Mouse (Mus musculus) retina, adult 2 months (tissue): ENCODE results near the gene Pde8b.

Source experiments
- DNase-seq: peaks from one replicate; pipeline ENCODE4 v3.0.0-alpha.2; 2012; ENCODE audit warnings: low read depth, low spot score

Gene Pde8b

DNA sequence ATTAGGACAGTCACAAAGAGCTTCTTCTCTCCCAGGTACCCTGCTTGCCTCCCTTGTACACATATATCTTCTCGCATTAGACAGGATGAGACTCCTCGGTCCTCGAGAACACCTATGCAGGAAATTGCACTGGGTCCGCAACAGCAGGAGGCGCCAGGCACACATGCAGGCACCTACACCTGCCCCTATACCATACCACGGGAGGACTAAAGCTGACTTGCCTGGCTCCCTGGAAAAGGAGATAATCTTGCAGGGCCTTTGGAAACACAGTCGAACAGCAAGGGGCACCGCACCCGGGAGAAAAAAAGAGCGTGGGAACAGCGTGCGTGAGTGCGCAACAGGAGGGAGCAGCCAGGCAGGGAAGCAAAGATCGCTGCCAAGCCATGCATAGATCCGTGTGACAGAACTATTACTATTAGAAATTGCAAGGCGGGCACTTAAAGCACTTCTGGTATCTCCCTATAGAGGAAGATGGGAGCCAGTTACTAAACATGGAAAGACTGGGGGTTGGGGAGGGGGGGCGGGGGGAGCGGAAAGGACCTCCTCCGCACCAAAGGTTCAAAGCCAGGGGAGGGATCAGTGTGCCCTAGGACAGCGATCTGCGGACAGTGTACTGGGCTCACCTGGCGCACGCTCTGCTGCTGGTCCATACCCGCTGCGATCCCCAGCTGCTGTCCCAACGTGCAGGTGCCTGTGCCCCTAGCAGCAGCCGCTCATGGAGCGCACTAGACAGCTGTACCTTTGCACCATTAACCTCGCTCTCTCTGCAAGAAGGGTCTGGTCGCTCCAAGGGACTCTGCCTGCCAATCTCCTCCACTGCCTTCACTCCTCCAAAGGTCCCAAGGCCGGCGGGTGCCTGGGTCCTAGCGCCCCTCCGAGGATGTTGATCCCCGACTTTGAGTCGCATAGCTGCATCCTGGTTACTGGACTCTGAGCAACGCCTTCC lies at the start of gene Pde8b:
TSS of gene Pde8b (minus strand) at position 826 of the 946 bp plus-strand sequence.
- DNase-seq = no peak

DNA sequence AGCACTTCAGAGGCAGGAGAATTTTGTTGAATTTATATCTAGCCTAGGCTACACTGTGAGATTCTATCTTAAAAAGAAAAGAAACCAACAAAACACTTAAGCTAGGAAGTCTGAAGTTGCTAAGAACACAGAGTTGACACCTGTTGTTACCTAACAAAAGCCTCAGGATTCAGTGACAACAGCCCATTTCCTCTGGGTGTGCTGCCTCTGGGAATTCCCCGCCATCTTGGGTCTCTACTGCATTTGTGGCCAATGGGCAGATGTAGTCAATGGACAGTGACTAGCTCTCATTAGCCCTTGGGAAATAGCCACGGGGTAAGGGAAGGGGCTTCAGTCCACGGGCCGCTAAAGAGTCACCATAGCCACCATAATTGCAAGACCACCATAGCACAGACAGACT lies 41.8 kb upstream of the Pde8b start:
- DNase-seq = no peak

DNA sequence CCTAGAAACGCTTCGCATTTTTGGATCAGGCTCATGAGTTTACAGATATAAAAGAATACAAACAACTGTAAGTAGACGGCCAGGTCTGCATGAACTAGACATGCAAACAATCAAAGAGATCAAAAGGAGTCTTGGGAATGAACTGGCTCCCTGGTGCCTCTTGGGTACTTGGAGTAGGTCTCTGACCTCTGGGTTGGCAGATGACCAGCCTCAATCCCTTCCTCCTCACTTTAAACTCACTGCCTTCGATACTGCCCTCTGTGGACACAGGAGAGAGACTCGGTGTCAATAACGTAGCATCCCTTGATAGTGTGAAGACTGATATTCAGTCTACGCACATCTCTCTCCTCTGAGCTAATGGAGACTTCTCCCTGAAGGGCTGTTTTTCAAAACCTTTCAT lies 37.9 kb upstream of the Pde8b start:
- no peak for DNase-seq

DNA sequence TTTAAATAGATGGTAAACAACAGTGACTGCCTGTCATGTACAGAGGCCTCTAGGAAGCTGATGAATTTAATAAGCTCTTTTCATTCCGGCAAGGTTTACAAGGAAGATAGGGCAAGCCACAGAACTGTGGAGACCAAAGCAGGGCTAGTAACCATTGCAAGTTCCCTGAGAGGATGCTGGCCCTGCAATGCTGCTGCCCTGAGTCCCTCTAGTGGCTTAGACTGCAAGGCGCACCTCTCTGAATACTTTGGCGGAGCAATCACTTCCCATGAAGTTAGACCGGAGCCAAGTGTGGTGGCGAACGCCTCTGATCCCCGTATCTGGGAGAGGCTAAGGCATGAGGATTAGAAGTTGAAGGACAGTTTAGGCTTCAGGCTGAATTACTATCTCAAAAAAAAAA lies 36.9 kb upstream of the Pde8b start:
- DNase-seq = peak; percentile 70

DNA sequence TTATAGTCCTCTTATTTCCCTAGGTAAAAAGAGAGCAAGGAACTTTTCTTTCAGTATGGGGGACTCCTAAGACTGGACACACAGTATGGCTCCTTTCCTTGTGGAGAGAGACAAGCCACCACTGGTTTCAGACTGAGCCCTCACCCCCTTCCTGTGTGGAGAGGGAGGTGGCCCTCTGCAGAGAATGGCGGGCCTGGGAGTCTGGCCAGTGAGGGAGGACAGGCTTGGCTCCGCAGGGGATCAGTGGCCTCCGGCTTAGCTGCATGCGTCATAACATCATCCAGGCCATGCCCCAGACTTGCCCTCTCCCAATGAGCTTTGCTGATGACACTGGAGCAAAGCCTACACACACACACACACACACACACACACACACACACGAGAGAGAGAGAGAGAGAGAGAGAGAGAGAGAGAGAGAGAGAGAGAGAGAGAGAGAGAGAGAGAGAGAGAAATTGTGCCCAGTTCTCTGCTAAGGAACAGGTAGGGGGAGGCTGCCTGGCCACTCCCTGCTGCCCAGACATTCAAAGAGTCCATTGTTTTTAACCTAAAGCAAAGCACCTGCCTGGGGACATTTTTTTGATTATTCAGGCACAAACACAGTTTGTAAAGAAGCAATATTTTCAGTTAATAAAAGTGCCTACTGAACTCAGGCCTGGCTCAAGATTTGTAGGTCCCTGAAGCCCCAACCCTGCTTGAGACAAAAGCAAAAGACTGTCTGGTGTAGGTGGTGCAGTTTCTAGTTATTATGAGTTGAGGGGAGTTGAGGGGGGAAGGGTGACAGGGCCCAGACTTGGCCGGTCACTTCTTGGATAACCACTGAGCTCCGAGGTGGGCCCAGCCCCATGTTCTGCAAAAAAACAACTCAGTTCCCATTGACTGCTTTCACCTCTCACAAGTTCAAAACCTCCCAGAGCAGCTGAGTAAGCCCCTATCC lies 31.9 kb upstream of the Pde8b start:
- peak; percentile 83 for DNase-seq

DNA sequence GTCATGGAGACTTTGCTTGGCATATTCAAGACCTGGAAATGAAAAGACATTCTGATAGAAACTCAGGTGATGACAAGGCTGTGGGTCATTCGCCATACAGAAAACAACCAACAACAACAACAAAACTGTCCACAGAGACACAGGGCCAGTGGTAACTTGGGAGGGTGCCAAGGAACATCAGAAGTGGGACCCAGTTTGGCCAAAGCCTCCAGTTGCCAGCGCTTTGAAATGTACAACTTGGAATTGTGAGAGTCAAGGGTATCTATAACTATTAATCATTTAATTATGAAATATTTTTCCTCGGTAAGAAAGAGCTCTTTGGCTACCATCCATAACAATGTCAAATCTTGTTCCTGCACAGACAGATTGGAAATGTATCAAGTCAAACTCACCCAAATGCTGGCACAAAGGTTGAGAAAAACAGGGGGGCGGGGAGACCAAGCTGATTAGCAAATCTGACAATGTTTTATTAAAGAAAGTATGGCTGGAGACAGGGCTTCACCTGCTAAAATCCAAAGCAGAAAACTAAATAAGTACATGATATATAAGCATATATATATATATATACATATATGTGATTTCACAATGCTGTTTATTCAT lies 28.4 kb upstream of the Pde8b start:
- DNase-seq = no peak

DNA sequence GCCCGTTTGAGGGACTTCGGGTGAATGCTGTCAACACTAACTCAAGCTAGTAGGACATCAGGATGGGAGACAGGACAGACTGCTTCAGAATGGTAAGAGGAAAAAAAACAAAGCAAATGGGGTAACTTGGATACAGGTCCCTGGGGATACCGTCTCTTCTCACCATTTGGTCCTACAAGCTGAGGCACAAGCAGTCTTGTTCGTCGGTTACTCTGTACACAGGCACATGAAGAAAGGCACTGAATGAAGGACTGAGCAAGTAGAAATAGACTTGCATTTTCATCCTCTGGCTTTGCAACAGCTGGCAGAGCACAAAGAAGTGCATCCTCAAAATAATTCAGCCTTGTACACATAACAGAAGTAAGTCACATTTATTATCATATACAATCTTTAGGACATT lies 14.6 kb upstream of the Pde8b start:
- no peak for DNase-seq

DNA sequence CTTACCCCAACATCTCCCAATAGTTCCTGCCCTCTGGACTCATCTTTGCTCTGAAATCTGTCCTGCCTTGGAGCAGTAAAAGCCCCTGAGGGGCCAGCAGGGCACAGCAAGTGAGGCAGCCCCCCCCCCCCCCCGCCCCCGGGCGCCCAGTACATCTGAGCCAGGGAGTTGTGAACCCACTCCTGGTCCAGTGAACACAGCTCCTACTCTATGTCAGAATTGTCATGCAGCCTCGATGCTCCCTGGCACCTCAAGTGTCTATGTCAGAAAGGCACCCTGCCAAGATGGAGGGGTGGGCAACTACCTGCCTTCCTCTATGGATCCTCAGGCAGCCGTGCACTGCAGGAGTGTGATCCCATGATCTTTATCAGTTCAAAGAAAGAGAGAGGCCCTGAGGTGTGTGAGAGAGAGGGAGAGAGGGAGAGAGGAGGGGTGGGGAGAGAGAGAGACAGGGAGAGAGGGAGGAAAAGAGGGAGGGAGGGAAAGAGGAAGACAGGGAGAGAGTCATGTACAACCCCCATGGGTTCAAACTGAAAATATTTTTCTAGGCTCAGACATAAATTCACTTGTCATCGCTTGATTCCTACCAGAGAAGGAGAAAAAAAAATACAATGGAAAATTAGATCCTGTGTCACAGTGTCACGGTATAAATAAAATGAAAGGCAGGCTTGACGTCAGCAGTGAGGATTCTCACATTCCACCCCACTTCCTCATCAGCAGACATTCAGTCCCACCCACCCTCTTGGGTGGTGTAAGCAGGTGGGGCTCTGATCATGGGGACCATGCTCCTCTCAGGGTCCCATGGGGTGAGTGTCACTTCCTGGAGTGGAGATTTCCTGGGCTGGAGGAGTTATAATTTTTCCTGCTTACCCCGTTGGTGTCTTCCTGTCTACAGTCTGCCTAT lies 11.0 kb upstream of the Pde8b start:
- no peak for DNase-seq

DNA sequence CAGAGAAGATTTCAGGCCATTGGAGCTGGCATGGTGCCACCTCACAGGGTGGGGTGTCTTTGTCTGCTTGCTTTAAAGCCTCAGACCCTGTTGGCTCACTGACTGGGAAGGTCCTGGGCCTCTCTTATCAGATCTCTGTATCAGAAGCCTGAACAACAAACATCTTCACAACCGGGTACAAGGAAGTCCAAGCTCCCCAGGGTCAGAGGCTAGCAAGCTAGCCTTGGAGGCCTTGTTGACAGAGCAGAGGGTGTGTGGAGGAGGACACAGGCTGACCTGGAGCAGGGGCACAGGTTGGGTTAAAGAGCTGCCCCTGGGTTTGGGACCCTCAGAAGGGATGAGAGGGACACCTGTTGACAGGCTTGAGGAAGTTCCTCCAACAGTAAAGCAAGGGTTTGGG lies 10.3 kb upstream of the Pde8b start:
- DNase-seq = no peak

DNA sequence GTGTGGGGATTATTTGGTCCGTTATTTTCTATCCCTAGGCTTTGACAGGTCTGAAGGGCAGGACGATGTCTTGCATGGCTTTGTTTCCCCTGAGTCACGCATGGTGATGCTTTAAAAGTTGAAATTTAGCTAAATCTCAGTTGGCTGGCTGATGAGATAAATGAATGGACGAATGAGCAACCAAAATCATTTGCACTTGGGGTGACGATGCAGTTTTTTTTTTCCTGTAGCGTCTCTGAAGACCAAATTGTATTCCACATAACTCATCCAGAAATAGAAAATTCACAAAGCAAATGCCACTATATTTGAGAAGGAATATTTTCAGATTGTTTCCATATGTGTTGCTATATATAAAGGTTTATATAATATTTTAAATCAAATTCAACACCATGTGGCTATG lies 6.9 kb upstream of the Pde8b start:
- DNase-seq = no peak

DNA sequence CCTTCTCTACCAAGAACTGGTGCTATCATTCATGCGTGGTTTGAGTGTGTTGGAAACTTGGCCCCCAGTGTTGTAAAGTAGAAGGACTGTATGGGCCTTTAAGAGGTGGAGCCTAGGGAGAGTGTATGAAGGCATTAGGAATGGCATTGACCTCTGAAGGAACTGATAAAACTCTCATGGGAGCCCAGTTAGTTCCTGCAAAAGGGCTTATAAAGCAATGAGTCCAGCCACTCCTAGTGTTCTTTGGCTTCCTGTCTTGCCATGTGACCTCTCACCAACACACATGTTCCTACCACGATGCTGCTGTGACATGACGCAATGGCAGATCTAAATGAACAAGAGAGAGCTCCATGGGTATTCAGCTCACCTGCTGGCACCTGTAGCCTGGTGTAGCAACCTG lies 4.9 kb upstream of the Pde8b start:
- DNase-seq = no peak

DNA sequence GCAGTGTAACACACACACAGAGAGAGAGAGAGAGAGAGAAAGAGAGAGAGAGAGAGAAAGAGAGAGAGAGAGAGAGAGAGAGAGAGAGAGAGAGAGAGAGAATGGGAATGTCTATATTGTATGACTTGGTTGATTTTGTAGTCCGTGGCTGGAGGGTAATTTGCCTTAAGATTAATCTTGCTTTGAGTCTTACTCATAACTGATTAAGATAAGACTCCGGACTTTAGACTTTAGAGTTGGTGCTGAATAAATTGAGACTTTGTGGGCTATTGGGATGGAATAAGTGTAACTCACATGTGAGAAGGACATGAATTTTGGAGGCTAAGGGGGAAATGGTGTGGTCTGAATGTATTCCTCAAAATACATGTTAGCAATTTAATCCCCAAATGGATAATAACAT lies 7.1 kb downstream of the Pde8b start:
- DNase-seq = no peak

DNA sequence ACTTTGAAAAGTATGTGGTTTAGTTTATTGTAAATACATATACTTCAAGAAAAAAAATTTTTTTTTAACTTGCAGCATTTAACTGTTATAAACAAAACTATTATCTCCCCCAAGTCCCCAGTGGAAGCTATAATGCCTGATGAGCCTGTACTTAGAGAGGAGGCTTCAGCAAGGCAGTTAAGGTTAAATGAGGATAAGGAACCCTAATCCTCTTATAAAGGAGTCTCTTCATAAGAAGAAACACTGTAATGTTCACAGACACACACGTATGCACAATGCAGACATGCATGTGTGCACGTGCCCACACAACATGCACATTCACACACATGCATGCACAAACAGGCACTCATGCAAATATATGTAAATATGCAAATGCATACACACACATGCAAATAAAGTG lies 12.6 kb downstream of the Pde8b start:
- peak; percentile 73 for DNase-seq

DNA sequence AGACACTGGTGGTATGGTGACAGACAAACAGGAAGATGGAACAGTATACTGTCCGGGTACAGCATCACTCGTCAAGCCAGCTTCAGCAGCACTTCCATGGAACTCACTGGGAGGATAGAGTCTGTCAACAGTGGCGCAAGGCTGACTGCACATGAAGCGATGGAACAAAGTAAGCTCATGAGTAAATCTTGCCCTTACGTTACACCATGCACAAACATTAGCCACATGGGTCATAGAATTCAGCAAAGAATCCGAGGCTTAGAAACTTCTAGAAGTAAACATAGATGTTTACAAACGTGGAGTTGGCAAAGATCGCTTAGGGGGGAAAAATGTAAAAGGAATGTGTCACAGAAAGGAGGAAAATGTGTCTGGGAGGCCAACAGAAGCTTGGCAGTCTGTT lies 14.9 kb downstream of the Pde8b start:
- no peak for DNase-seq

DNA sequence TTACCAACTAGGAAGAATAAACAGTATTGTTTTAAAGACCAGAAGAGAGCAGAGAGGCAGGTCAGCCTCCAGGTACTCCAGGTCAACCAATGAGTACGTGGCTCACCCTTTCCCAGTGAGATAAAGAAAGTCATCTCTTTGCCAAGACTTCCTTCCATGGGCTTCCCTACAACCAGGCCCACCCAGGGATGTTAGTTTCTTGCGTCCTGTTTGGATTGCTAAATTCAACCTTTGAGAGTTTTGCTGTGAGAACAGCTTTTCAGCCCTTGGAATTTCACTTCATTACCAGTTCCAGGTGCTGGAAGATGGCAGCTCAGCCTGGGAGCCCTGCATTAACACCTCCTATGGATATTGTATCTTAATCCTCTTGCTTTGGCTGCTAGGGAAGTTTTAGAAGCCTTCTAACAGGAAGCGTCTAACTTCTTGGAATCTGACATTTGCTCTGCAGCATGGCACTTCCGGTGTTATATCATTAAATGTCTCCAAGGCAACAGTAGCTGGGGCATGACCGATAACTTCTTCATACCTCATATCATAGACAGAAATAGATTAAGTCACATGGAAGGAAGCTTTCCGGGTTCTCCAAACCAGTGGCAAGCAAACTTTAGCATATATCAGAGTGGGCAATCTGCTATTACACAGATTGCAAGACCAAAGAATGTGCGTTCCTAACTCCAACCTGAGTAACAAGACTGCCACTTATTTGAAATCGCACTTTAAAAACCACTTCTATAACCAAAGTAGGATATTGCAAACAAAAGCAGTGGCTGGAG lies 18.6 kb downstream of the Pde8b start:
- DNase-seq = no peak

DNA sequence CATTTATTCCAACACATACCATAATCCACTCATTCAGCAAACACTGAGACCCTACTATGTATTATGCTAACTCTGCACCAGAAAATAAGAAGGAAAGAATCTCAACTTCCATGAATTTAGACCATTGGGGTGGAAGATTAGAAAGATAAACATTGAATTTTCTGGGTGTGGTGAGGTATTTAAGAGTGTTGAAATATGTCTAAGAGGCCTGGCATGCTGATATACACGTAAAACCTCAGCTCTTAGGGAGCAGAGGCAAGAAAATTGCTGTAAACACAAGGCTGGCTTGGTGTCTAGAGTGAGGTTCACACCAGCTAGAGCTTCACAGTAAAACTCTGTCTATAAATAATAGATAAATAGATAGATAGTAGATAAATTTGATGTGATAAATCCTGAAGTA lies 19.8 kb downstream of the Pde8b start:
- DNase-seq = no peak

DNA sequence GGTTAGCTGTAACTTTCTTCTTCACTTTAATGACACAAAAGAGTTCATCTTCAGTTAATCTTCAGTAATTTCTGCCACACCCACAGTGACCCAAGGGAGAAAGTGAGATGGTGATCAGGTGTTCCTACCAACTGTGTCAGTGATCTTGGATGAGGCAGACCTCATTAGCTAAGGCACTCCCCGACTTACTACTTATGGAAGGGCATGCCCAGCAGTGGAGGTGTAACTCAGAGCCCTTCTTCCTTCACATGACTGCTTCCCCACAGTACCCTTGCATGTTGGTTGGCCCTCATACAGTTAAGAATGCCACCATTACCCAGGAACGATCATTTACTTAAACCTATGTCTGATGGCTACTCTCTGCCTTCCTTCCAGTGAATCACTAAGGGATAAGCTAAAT lies 25.6 kb downstream of the Pde8b start:
- no peak for DNase-seq

DNA sequence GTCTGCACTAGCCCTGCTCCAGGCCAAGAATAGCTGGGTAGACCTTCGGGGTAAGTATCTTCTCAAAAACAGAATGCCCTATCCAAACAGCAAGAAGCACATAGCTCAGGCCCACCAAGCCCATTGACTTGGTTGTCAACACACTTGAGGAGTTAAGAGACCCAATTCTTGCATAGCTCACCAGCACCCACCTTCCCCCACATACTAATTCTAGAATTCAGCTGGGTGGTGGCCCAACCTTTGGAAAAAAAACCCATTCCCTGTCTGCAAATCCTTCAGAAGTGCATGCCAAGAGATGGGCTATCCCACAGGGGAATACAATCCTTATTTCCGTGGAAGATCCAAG lies 26.7 kb downstream of the Pde8b start:
- DNase-seq = no peak

DNA sequence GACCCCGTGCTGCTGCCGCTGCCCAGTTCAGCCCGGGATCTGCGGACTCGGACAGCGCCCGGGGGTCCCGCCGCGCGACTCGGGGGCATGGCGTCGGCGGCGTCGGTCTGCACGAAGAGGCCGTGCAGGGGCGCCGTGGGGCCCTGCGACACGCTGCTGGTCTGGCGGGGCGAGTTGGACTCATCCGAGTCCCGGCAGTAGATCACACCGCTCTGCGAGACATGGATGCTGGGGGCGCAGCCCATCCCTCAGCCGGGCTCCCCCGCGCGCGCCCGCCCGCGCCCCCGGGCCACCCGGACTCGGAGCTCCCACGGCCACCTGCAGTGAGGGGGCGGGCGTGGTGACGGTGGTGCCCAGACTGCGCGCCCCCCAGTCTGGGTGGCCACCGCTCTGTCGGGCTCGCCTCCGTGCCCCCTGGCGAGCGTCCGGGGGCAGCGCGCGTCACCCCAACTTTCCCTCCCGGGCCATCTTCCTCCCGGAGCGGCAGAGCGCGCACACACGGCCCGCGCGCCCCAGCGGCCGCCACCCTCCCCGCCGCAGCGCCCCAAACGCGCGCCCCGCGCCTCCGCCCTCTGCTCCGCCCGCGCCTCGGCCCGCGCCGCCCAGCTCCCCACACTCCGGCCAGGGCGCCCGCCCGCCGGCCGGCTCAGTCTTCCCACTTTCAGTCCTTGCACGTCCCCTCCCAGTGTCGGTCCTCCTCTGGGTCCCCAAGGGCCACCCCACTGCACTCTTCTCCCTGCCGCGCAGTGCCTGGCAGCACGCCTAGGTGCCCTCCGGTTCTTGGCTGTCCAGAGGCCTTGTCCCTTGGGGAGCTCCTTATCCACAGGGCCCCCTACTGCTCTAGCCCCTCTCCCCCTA lies 27.3 kb downstream of the Pde8b start:
- no peak for DNase-seq
